Mouse (Mus musculus) thymus, adult 2 months (tissue): ENCODE results near the gene Zc3h7b. TPM values are rescaled to one million over a fixed set of nuclear protein-coding genes. Genes with fewer than 3 reads are reported as not detected.
A peak's percentile ranks its signal among the peaks of the same experiment; 100 is the strongest.

Source experiments
- DNase-seq: peaks from one replicate; pipeline ENCODE4 v3.0.0; 2021
- H3K27ac ChIP-seq: fragments of 200-500 bp; 2 replicates; pipeline ENCODE4 v1.5.1; 2012; ENCODE audit warnings: low read length, control low read depth; ENCODE audit not compliant: control insufficient read depth, insufficient read depth
- H3K27me3 ChIP-seq: fragments of 200-500 bp; 2 replicates; pipeline ENCODE4 v1.6.1; 2012; ENCODE audit warnings: mild to moderate bottlenecking, low read length, moderate library complexity, mixed read lengths; ENCODE audit not compliant: control insufficient read depth, insufficient read depth
- H3K36me3 ChIP-seq: fragments of 200-500 bp; 2 replicates; pipeline ENCODE4 v1.6.1; 2012; ENCODE audit warnings: mild to moderate bottlenecking, low read length, moderate library complexity; ENCODE audit not compliant: control insufficient read depth, insufficient read depth
- H3K4me1 ChIP-seq: fragments of 200-500 bp; replicated peaks from 2 replicates; pipeline ENCODE4 v1.6.1; 2012; ENCODE audit warnings: low read length; ENCODE audit not compliant: control insufficient read depth, insufficient read depth
- H3K4me3 ChIP-seq: fragments of 200-500 bp; 2 replicates; pipeline ENCODE4 v1.5.1; 2012; ENCODE audit warnings: mild to moderate bottlenecking, low read length, control low read depth, moderate library complexity; ENCODE audit not compliant: control insufficient read depth, insufficient read depth
- CTCF ChIP-seq: fragments of 200-500 bp; IDR thresholded peaks from 2 replicates; pipeline ENCODE4 v1.5.1; 2012; ENCODE audit warnings: mild to moderate bottlenecking, control low read depth, low read length, moderate library complexity, borderline replicate concordance; ENCODE audit not compliant: control insufficient read depth, poor library complexity, insufficient read depth; ENCODE audit errors: extremely low read depth
- POLR2A ChIP-seq: fragments of 200-500 bp; IDR thresholded peaks from 2 replicates; pipeline ENCODE4 v1.6.1; 2012; ENCODE audit warnings: mild to moderate bottlenecking, low read length, control low read depth, moderate library complexity; ENCODE audit not compliant: control insufficient read depth, poor library complexity, insufficient read depth; ENCODE audit errors: extremely low read depth
- WGBS: fragments of 180-500 bp; shearing (Covaris S2); methylation state at CpG from one replicate; pipeline ENCODE4 v1.1.7; 2018; 5-methylcytosine and 5-hydroxymethylcytosine counted together
- polyA plus RNA-seq: library from polyadenylated mRNA; depleted of rRNA; stranded (reverse); fragments of >200 nt; gene quantifications from 2 replicates; pipeline ENCODE4 v1.2.3, GENCODE M21; 2012

The Zc3h7b gene
- polyA plus RNA-seq, 1 experiment, result 42.3 TPM

DNA sequence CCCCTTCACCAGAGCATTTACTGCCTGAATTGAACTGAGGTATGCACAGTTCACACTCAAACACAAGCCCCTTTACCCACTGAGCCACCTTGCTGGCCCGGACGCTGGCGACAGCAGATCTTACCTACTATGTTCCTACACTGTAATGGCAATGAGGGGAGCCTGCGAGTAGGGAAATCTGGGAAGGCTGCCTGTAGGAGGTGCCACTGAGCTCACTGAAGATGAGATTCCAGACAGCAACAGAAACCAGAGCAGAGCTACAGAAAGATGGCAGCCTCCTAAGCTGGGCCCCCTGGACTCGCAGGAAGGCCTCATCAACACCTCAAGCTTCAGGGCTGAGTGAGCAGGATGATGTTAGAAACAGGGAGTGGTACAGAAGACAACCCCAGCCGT, 25.7 kb upstream of the Zc3h7b start:
- DNase-seq, result no peak
- H3K27me3 ChIP-seq, result no peaks in the 10 kb centered on the region
- WGBS, result 97% methylated on average over 6 of the region's 6 CpGs

DNA sequence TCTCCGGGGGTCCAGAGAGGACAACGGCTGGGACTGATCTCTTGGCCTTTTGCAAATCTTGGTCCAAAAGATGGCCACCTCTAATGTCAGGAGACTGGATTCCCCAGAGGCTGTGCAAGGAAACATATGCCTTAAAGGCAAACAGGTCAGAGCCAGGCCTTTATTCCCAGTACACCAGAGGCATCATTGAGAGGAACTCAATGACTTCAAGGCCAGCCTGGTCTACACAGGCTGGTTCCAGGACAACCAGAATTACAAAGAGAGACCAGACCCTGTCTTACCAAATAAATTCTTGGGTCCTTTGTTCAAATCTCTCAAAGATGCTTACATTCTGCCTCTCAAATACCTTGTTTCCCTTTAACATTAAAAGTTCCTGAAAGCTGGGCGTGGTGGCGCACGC, 22.5 kb upstream of the Zc3h7b start:
- Histone ChIP-seq H3K4me3 (no peak overlapping the region), H3K36me3 (peaks cover 65% of the 10 kb centered on the region), H3K27me3 (no peaks in the 10 kb centered on the region), H3K27ac (no peak overlapping the region), H3K4me1 (no peaks in the 10 kb centered on the region)
- no peak for DNase-seq
- TF ChIP-seq POLR2A (no peak), CTCF (no peak)
- 97% methylated on average over 5 of the region's 5 CpGs for WGBS

More for the DNA sequence above, 25.7 kb upstream of the Zc3h7b start:
- Histone ChIP-seq H3K27ac (no peak overlapping the region), H3K4me3 (no peak overlapping the region), H3K4me1 (no peaks in the 10 kb centered on the region), H3K36me3 (peaks cover 88% of the 10 kb centered on the region)
- TF ChIP-seq CTCF (no peak), POLR2A (no peak)

DNA sequence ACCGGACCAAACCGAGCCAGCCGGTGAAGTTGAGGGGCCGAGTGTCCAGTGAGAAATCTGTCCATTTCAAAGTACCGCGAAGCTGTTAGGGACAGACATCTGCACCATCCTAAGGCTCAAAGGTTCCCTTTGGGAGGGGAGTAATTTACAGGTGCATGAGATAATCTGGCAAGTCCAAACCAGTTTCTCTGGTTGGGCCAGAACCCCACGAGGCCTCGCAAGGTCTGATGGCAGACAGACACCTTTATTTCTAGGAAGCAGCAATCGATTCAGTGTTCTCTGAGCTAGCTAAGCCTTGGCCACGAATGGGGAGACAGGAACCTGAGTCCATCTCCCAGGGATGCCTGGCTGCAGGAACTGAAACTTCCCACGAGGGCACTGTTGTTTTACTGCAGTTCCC, 21.2 kb upstream of the Zc3h7b start:
- 91% methylated on average over 11 of the region's 11 CpGs for WGBS
- no peak for DNase-seq
- H3K4me3 ChIP-seq, result no peak overlapping the region
- peaks cover 52% of the 10 kb centered on the region for H3K36me3 ChIP-seq
- TF ChIP-seq POLR2A, result no peak
- no peak for TF ChIP-seq CTCF
- no peak overlapping the region for H3K27ac ChIP-seq
- peaks cover 2% of the 10 kb centered on the region for H3K4me1 ChIP-seq
- no peaks in the 10 kb centered on the region for H3K27me3 ChIP-seq

DNA sequence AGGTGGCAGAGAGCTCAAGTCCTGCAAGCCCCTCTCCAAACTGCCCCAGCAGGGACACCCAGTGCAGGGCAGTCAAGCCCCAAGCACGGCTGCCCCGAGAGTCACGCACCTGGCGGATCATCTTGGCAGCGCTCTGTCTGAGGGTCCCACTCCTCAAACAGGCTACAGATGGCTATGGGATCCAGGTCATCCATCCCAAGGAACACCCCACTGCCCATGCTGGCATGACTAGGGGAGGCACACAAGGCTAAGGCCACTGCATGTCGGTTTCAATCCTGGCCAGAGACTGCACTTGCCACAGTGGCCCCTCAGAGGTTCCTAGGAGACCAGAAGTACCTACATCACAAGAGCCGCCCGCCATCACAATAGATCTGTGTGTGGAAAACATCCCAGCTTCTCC, 18.9 kb upstream of the Zc3h7b start:
- Histone ChIP-seq H3K36me3 (peaks cover 29% of the 10 kb centered on the region), H3K4me1 (peaks cover 7% of the 10 kb centered on the region), H3K27me3 (no peaks in the 10 kb centered on the region), H3K27ac (no peak overlapping the region), H3K4me3 (no peak overlapping the region)
- WGBS, result 96% methylated on average over 8 of the region's 8 CpGs
- TF ChIP-seq CTCF, result no peak
- no peak for TF ChIP-seq POLR2A
- no peak for DNase-seq

DNA sequence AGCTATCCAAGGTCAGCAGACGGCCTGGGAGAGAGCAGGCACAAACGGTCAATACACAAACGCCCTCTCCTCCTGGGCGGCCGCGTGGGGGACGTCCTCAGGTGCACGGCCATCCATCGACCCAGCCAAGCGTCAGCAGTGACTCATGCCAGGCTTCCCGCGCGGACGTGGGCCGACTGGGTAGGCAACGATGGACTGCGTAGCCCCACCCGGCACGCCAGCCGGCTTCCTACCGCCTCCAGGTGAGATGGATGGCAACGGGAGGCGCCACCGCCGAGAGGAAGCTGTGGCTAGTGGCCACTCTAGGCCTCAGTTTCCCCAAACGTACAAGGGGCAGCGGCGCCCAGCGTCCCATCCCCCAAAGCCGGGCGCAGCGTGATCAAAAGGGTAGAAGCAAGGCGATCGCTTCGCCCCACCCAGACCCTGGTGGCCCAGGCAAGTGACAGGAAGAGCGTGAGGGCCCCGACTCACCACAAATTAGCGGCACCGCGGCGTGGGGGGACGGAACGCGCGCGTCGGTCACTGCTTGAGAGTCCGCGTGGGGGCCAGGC, 15.5 kb upstream of the Zc3h7b start:
- WGBS, result 1% methylated on average over 49 of the region's 49 CpGs
- peaks cover 7% of the 10 kb centered on the region for H3K4me1 ChIP-seq
- TF ChIP-seq CTCF, result 0 out of 2 replicates have a peak, but pooled peaks have one; percentile 1
- TF ChIP-seq POLR2A, result no peak
- no peak overlapping the region for H3K27ac ChIP-seq
- no peak for DNase-seq
- H3K4me3 ChIP-seq, result peak overlapping the region; percentile 74
- H3K27me3 ChIP-seq, result no peaks in the 10 kb centered on the region
- H3K36me3 ChIP-seq, result no peaks in the 10 kb centered on the region

DNA sequence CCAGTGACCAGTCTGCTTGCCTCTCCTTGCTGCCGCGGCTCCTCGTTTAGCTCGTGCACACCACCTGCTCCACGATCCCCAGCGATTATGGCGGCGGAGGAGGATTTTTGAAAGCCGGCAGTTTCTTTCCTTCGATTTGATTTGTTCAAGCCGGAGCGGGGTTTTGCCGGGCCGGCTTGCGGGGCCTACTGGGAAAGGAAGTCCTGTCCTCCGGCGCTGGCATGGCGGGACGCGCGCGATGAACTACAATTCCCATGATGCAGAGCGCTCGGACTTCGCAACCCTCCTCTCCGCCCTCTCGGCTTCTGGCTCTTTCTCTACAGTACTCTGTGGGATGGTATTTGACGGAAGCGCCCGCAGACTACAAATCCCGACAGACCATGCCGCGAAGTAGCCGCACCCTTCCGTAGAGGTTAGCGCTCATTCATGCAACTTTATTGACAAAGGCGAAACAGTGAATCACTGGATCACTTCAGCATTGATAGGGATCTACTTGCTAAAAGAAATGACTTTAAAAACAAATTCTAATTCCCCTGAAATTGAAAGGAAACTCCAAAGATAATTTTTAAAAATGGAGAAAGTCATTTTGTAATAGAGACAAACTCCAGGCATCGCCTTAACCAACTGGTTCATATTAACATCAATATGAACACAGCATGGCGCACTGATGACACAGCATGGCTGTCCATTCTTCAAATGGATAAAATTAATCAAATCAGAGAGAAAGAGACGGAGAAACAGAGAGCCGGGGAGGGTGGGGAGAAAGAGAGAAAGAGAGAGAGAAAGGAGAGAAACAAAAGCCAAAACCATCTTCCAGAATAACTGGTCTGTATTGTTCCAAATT, 14.8 kb upstream of the Zc3h7b start:
- H3K27me3 ChIP-seq, result no peaks in the 10 kb centered on the region
- peaks cover 7% of the 10 kb centered on the region for H3K4me1 ChIP-seq
- peak overlapping the region; percentile 74 for H3K4me3 ChIP-seq
- no peaks in the 10 kb centered on the region for H3K36me3 ChIP-seq
- peak; percentile 97 for DNase-seq
- H3K27ac ChIP-seq, result no peak overlapping the region
- 6% methylated on average over 41 of the region's 41 CpGs for WGBS
- TF ChIP-seq CTCF (no peak), POLR2A (peak; percentile 76)

DNA sequence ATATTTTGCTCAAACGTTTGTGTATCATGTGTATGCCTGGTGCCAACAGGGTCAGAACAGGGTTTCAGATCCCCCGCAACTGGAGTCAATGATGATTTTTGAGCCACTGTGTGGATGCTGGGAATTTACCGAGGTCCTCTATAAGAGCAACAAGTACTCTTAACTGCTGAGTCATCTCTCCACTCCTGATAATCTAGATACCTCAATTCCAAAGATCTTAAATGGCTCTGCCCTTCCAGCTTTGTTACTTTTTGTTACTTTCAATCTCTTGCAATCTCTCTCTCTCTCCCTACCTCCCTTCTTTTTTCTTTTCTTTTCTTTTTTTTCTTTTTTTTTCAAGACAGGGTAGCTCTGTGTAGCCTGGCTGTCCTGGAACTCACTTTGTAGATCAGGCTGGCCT, 9.8 kb upstream of the Zc3h7b start:
- Histone ChIP-seq H3K27ac (no peak overlapping the region), H3K27me3 (no peaks in the 10 kb centered on the region), H3K36me3 (no peaks in the 10 kb centered on the region), H3K4me1 (0 out of 2 replicates have a peak, but pooled peaks cover 3% of the 10 kb centered on the region), H3K4me3 (no peak overlapping the region)
- TF ChIP-seq POLR2A (no peak), CTCF (no peak)
- DNase-seq, result no peak
- WGBS, result 47% methylated on average over 3 of the region's 3 CpGs
